Mouse (Mus musculus) ovary, adult 10 weeks (tissue): ENCODE data around the gene Ralbp1. TPM values are rescaled to one million over a fixed set of nuclear protein-coding genes. Genes with fewer than 3 reads are reported as not detected.

Experiments used
- polyA plus RNA-seq: library from polyadenylated mRNA; stranded (reverse); fragments of 350-450 nt; fragmentation: Illumina TruSeq; extraction: RNeasy Lipid Tissue Mini Kit (QIAGEN cat#74804); gene quantifications from one replicate; pipeline ENCODE4 v1.2.3, GENCODE M21; 2014

Gene Ralbp1
- 68.9 TPM for polyA plus RNA-seq

GRCm38 (mm10) chr17:65885697-65886529 is at the start of gene Ralbp1:
Gene Ralbp1 (minus strand): TSS chr17:65885798.

Other genes starting within 250 kb of the Ralbp1 start
- gene Txndc2, start 243.6 kb downstream of the Ralbp1 start, polyA plus RNA-seq = 8.4 TPM
- gene Rab31, start 113.0 kb downstream of the Ralbp1 start, polyA plus RNA-seq = 81.1 TPM
- 33.1 TPM for gene Ppp4r1, start 103.2 kb downstream of the Ralbp1 start, polyA plus RNA-seq
- 362 TPM for gene Twsg1, start 65.4 kb upstream of the Ralbp1 start, polyA plus RNA-seq
- gene Ankrd12, start 191.3 kb upstream of the Ralbp1 start, polyA plus RNA-seq = 47.1 TPM
- 542 TPM for gene Ndufv2, start 215.8 kb upstream of the Ralbp1 start, polyA plus RNA-seq
- 1.9 TPM for gene Washc1, start 225.7 kb upstream of the Ralbp1 start, polyA plus RNA-seq
- 3.6 TPM for gene Ddx11, start 237.7 kb upstream of the Ralbp1 start, polyA plus RNA-seq